Mouse (Mus musculus): ENCODE measurements around the gene Stmn1.

GRCm38 (mm10) chr4:134514309-134514930 is 46.3 kb downstream of the Stmn1 start:
- TF ChIP-seq CTCF (IDR thresholded peaks at IDR 0.05; ENCODE audit: extremely low read depth, insufficient read depth, low read length): no peak
- TF ChIP-seq POLR2A (IDR thresholded peaks at IDR 0.05; ENCODE audit: extremely low read depth, insufficient read depth, low read length): no peak

Measured in cortical plate, adult 2 months (tissue).